Mouse (Mus musculus) R1 (cell line): Measurements from ENCODE around the gene Apol7e.
"Not testable (repeated sequence)": the region's sequence is repeated elsewhere in the genome, so short reads cannot be mapped to it uniquely, and the experiment has no call there.

Source experiments
- DNase-seq: peaks from one replicate; pipeline ENCODE4 v3.0.0-alpha.2; 2018; ENCODE audit warnings: low read depth, low spot score

Gene Apol7e

DNA sequence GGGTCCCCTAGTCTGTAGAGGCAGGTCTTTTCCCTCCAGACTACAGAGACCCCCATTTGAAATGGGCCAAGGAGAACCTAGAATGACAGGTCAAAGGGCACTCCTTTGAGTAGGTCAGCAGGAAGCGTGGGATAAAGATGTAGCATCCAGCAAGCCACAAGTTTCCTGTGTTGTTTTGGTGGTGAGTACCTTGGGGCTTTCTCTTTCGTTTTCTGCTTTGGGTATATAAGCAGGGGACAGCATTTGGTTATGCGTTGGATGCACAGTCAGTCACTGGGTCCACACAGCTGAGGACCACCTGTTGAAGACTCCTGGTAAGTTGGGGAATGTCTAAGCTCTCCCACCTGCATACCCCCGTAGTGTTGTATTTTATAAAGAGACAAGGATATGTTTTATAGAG, at the start of gene Apol7e:
Gene Apol7e, plus strand, starts transcription at position 202 of the 400 bp plus-strand sequence.
- not testable (repeated sequence) for DNase-seq

DNA sequence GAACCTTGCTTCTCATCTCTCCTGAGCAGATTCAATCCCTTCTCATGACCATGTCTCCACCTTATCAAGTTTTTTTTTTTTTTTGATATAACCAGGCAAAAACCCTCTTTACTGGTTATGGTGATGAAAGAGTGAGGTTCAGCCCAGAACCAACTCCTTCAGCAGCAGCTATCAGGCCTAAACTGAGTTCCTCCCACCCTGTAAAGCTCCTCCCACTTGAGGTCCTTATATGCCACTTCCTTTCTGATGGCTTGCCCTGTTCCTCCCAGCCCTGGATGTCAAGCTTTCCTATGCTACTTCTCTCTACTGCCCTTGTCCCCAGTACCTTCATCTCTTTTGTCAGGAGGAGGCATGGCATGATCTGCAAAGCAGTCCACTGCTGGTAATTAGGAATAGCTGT, 47.5 kb upstream of the Apol7e start:
- not testable (repeated sequence) for DNase-seq

DNA sequence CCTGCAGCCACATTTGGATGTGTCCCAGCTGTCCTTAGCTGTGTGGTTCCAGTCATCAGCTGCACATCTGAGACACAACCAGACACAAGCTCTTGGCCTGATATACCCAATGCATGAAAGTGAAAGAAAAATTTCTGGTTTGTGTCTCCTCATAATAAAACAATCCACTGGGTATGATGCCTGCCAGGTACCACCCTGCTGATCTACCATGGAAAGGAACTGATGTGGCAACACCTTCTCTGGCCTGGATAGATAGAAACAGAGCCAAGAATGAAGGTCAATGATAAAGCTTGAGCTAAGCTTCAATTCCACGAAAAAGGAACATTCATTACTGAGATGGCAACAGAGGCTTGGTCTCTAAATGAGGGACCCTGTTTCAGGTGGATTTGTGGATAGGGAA, 38.9 kb upstream of the Apol7e start:
- DNase-seq: not testable (repeated sequence)

DNA sequence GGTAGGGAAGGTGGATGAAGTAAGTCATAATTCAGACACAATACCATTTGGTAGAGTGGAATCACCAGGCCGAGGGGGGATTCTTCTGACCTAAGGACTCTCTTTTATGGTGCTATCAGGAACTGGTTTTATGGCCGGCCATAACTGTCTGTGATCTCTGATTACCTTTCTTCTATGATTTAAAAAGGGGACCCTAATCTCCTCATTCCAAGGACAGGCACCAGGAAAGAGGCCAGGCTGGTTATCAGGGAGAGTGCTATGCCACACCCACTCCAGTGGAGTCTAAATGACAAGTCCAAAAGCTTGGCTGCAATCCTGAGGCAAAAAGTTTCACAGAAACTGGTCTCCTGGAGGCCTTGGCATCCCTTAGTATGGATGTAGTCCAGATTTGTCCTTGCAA, 36.8 kb upstream of the Apol7e start:
- DNase-seq: peak; percentile 42

GRCm38 (mm10) chr15:77674081-77674480, 24.6 kb upstream of the Apol7e start:
- peak; percentile 81 for DNase-seq

DNA sequence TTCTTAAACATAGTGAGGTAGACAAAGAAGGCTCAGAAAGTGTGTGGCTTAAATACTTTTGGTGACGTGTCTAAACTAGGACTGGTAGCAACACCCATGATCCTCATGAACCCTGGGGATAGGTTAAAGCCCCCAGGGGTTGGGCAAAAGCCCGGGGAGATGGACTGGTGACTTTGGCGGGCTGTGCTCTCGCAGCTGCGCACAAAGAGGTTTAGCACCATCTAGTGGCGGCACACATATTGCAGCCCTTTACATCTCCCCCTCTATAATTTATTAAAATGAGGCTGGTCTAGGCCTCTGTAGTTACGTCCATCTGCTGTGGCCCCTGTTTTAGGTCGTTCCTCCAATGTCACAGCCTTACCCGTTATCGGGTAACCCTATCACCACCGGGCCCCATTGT, 14.7 kb upstream of the Apol7e start:
- DNase-seq: peak; percentile 51

GRCm38 (mm10) chr15:77691532-77692311, 6.9 kb upstream of the Apol7e start:
- DNase-seq: peak; percentile 36

DNA sequence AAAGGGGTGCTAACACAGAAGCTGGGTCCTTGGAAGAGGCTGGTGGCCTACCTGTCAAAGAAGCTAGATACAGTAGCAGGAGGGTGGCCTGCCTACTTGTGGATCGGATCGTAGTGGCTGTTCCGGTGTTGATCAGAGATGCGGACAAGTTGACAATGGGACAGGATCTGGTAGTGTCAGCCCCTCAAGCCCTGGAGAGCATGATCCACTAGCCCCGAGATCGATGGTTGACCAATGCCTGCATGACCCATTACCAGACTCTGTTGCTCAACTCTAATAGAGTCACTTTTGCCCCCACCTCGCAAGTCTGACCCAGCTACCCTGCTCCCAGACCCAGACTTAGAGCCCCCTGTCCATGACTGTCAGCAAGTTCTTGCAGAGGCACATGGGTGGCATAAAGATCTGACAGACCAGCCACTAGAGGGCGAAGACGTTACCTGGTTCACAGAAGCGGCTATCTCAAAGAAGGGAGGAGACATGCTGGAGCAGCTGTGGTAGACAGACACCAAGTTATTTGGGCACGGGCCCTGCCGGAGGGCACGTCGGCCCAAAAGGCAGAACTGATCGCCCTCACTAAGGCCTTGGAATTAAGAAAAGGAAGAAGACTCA, 3.9 kb upstream of the Apol7e start:
- DNase-seq: peak; percentile 70

DNA sequence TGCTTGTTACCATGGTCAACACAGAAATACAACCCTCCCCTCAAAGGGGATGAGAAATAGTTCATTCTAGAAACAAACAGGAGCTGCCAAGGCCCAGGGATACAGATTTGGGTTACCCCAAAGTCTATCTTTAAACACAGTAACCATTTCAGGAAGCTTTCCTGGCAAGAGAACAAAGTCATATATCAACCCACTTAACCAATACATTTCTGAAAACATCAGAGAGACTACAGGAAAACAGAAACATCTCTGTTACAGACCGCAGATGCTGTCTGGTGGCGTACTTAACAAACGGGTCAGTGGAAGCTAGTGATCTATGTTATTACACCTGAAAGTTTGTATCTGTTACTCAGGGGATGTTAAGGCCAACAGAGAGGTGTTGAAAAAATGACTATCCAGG, 6.6 kb downstream of the Apol7e start:
- DNase-seq: not testable (repeated sequence)

DNA sequence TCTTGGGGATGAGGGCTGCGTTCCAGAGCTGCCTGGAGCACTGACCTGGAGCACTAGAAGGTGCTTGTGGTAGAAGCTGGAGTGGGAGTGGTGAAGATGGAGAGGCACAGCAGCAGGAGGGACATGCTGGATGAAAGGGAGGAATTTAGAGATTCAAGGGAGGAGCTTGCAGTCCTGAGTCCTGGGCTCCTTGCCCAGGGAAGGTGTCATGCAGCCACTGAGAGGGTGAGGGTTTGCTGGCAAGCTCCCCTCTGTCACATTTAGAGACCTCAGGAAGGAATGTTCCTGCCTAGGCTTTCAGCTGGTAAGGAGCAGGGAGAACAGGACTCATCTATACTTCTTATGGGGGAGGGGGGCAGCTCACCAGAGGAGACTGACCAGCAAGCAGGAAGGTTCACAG, 10.3 kb downstream of the Apol7e start:
- not testable (repeated sequence) for DNase-seq

DNA sequence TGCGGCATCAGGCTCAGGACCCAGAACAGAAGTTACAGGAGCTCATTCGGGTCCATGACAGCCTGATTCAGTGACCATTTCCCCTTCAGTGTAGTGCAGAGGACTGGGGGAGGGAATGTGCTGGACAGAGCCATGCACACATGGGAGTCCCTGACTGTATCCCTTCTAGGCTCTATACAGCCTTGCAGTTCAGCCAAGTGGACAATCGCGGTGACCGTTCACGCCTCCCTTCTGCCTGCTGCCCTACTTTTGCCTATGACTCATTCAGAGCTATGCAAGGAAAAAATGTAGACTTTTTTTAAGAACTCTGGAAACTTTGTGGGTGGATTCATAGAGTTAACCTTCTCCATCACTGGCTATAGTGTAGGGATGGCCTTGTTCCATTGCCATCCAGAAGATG, 19.6 kb downstream of the Apol7e start:
- not testable (repeated sequence) for DNase-seq

- DNase-seq: not testable (repeated sequence)
Measured at GRCm38 (mm10) chr15:77721509-77721908, 22.9 kb downstream of the Apol7e start.

GRCm38 (mm10) chr15:77724208-77724911, 25.7 kb downstream of the Apol7e start:
- DNase-seq: not testable (repeated sequence)

DNA sequence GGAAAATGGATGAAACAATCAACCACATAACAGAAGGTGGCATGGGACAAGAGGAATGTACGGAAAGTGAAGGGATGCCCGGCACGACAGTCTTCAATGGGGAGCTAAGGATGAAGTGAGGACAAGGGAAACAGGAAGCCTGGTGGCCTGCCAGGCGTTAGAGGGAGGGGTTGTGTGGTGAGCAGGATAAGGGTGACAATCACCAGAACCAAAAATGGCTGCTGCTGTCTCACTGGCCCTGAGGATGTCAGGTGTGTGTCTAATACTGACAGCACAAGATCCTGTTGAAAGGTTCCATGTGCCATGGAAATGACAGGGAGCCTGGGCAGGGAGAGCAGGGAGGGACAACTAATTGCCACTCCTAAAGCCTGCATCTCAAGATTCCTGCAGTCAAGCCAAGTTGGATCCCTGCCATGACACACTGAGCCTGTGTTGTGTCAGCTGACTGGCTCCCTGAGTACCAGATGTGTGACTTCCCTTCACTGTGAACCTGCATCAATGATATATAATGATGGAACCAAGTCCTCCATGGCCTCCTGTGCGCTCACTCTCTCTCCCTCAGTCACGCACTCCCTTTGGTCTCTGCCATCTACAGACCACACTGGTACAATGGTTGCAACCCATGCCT, 26.9 kb downstream of the Apol7e start:
- not testable (repeated sequence) for DNase-seq

GRCm38 (mm10) chr15:77727139-77727538, 28.5 kb downstream of the Apol7e start:
- peak; percentile 30 for DNase-seq

GRCm38 (mm10) chr15:77727745-77728144, 29.1 kb downstream of the Apol7e start:
- not testable (repeated sequence) for DNase-seq

- not testable (repeated sequence) for DNase-seq
Measured at GRCm38 (mm10) chr15:77728739-77729138, 30.1 kb downstream of the Apol7e start, which contains the start of gene Apol9b. Gene Apol9b (plus strand): TSS chr15:77729039.

- DNase-seq: no peak
Measured at GRCm38 (mm10) chr15:77731605-77732004, 32.9 kb downstream of the Apol7e start.

GRCm38 (mm10) chr15:77732851-77733250, 34.2 kb downstream of the Apol7e start:
- DNase-seq: not testable (repeated sequence)

GRCm38 (mm10) chr15:77733380-77733779, 34.7 kb downstream of the Apol7e start:
- DNase-seq: not testable (repeated sequence)

- DNase-seq: not testable (repeated sequence)
Measured at GRCm38 (mm10) chr15:77733903-77734302, 35.2 kb downstream of the Apol7e start.
